Mouse (Mus musculus): Measurements from ENCODE around the gene Adamts9.

GRCm38 (mm10) chr6:92854873-92855272 lies 88.4 kb downstream of the Adamts9 start:
- TF ChIP-seq CTCF (conservative IDR thresholded peaks at IDR 0.05; ENCODE audit: insufficient read depth, insufficient read length, low read depth, low read length) (no peak), POLR2A (IDR thresholded peaks at IDR 0.05; ENCODE audit: low read depth, low read length) (no peak)
